Mouse (Mus musculus) urinary bladder, postnatal 25 days (tissue): ENCODE measurements around the gene Cd300lf.
A peak's percentile ranks its signal among the peaks of the same experiment; 100 is the strongest.

Experiments used
- DNase-seq: peaks from one replicate; pipeline ENCODE4 v3.0.0; 2022; ENCODE audit warnings: low spot score

Cd300lf gene

DNA sequence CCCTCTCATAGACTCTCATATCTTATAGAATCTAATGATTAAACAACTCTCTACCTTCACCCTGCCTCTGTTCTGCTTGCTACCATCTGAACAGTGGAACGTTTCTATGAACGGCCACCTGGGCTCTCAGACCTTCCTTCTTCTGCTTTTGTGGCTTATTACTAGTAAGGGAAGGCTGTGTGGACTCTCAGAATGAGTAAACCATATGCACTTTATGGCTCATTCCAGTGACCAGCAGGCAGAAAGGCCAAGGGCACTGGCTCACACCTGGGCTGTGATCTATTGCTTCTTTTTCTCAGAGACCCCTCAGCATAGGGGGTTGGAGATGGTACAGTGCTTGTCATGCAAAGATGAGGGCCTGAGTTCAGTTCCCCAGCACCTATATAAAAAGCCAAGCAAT lies 27.2 kb downstream of the Cd300lf start:
- no peak for DNase-seq

DNA sequence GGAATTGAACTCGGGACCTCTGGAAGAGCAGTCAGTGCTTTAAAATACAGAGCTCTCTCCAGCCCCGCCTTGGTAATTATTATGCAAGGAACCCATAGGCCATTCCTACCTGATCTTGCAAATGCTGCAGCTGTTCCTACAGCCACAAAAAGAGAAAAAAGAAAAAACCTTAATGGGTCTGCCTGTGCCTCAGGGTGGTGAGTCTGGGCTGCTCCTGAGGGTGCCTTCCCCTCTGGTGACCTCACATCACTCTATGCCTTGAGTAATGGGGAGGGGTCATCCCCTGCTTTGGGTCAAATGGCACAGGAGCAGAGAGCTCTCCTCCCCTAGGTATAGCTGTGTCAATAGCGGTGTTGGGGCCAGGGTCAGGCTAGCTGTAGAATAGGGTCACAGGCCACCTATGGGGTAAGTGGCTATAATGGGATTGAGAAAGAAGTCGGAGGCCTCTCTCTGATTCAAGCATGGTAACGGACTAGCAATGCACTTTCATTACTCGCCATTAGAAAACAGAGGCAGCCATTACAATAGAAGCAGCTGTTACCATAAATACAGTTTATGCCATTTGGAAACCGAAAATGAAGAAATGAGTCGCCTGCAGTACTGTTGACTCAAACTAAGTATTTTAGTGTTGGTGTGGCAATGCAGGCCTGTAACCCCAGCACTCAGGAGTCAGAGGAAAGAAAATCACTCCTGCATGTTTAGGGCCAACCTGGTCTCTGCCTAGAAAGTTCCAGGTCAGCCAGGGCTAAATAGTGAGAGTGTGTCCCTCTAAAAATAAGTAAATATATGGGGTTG lies 28.8 kb downstream of the Cd300lf start:
- no peak for DNase-seq

DNA sequence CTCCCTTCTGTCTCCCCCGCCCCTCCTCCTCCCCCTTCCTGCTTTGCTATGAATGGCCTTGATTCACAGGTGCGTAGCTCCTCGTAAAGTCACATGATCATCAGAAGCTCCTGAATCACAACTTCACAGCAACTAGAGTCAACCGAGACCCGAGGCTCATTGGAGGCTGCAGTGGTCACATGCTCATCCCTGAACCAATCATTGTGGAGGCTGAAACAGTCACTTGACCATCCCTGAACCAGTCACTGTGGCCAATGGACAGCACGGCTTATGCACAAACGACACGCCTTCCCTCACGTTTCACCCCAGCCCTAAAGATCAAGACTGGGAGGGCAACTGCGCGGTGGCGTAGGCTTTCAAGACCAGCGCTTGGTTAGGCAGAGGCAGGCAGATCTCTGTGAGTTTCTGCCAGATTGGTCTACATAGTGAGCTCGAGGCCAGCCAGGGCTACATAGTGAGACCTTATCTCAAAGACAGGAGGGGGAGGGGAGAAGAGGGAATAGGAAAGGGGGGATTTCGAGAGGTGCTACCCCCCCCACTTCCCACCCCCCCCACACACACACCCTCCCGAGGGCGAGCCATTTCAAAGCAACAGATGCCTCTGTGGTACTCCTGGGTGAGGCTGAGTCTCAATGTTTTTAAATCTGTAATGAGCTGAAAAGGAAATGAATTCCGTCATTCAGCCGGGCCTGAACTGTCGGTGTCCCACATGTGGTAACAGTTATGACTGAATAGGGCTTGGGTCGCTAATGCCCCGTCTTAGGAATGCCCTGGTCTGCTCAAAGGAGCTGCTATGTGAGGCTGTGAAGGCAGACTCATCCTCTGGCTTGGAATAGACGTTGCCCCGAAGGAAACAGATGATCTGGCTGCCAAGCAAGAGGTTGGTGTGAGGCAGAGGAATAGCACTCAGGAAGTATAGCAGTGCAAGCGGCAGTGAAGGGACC lies 30.1 kb downstream of the Cd300lf start:
- no peak for DNase-seq

DNA sequence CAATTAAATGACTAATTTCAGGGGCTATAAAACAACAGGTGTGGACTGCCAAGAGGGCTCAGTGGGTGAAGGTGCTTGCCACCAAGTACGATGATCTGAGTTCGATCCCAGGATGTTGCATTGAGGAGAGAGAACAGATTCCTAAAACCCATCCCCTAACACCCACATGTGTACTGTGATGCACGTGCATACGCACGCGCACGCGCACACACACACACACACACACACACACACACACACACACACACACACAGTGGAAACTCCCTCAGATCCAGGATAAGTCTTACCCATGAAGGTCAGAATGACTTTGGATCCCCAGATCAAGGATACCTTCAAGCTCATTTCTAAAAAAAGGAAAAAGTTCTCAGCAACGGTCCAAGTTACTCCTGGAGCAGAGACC lies 31.7 kb downstream of the Cd300lf start:
- DNase-seq: no peak

DNA sequence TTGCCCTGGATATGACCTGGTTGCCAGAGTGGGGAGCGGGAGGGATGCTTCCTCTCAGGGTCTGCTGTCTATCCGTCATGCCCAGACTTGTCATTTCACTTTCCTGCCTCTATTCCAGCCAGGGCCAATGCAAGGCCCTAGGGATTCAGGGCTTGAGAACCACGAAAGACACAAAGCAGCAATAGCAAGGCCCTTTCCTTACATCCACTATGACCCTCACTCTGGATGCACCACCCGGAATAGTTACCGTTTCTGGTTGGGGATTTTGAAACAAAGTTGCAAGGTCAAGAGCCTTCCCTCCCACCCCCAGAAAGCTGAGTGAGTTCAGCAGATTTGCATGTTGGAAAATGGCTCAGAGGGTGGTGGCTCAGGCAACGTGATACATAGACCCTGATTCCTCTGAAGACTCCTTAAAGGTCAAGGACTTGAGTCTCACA lies 32.2 kb downstream of the Cd300lf start:
- no peak for DNase-seq

DNA sequence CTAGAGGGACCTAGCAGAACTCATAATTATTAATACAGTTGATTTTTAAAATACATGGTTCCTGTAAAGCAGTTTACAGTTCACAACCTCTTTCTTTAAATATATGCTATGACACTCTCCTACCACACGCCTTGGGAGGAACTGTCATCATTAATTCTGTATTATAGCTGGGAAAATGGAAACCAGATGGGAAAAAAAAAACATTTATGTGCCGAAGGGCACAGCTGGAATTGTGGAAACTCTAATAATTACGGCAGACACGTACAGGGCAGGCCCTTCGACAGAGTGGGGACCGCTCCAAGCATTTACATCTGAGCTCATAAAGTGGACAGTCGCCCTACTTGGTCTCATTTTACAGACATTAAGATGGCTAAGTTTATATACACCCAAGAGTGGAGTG lies 33.1 kb downstream of the Cd300lf start:
- DNase-seq: no peak

DNA sequence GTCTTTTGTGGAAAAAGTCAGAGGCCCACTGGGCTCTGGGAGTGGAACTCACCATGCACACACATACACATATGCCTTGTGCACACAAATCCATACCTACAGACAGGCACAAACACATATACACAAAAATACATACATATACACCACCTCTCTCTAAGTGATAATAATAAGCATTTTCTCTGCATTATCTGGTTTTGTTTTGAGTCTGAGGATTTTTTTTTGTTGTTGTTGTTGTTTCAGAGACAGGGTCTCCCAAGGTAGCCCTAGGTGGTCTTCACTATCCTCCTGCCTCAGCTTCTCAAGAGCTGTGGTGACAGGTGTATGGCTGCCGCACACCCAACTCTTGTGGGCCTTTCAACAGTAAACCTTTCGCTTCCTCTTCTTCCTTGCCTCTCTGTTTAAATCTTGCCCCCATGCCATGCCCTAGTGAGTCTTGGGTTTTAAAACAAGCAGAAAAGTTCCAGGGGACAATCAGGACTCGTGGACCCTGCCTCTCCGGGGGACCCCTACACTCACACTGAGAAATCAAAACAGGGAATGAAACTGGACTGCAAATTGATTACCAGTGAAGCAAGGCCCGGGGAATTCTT lies 33.7 kb downstream of the Cd300lf start:
- DNase-seq: no peak

DNA sequence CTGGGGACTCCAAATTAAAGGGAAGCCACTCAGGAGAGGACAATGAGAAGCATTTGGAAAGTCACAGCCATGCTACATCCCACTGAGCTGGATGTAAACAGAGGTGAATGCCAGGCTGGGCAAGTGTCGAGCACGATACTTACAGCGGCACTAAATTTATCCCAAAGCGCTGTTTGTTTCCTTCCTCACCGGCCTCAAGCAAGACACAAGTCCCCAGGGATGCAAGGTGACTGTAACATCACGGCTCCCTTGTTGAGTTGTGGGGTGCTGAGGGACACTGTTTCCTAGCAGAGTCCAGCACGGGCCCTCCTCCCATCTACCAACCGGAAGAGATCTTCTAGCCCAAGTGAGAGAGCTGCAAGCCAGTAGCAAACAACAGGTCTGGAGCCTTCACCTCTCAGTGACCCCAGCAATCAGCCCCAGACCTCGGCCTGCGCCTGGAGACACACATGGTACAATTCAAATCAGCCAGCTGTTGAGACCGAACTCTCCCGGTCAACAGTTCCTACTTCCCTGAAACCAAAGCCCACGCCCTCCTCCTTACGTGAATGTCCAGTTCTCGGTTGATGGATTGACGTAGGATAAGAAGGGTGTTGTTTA lies 34.5 kb downstream of the Cd300lf start:
- no peak for DNase-seq

DNA sequence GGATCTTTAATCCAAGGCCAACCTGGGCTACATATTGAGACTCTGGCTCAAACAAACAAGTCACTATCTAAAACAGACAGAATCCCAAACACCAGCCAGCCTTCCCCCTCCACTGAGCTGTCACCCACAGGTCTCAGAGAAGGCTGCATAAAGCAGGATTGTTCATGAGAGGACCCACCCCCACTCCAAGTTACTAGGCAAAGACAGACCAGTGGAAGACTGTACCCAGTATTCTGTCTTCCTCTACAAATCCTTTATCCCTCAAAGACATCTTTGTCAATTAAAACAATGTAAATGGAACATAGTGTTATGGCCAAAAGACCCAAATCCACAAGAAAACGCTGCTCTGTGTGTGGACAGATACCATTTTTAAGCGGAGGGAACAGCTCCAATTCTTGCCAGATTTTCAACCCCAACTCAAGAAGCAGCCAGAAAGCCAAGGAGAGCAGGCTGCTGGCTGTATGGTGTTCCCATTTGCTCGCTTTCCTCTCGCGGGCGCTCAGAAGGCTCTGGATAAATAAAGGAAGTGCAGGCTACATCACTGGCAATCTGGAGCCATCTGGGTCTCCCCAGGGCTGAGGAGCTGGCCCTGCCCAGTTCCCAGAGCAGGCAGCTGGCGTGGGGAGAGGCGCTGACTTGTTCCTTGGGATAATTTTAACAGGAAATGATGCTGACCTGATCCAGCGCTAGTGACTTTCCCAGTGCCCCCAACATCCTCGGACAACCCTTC lies 35.4 kb downstream of the Cd300lf start:
- no peak for DNase-seq

DNA sequence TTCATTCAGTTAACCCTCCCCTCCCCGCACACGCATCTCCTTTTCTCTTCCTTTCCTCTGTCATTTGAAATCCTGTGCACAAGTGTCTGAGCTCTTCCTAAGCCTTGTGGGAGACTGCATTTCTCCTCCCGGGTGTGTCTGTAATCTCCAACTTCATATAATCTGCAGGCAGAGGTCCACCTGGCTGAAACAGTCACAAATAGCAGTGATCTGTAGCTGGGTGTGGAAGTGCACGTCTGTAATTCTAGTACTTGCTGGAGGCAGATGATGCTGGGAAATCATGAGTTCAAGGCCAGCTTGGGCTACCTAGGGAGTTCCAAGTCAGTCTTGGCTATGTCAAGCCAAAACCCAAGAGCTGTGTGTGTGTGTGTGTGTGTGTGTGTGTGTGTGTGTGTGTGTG lies 41.7 kb downstream of the Cd300lf start:
- DNase-seq: no peak

DNA sequence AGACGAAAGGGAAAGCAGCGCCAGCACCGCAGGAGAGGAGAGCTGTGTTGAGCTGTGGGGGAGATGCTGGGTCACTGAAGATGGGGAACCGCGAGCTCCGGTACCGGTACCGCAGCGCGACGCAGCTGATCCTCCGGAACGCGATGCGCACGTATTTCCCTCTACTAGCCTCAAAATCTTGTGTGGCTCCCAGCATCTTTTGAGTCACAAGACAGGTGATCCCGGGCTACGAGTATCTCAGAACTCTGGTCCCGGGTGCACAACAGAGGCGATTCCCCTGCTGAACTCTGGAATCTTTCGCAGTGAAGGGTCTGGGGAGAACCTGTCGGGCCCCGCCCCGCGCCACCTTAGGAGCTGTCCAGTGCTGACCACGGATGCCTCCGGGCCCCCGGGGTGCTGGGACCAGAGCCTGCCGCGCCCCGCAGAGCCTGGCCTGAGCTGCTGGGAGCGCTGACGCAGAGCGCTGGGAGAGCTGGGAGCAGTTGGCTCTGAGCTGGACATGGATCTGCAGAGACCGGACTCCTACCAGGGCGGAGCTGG lies 42.4 kb downstream of the Cd300lf start, which contains the start of gene Rab37:
Gene Rab37 (plus strand): TSS at position 70 of the 540 bp plus-strand sequence.
- no peak for DNase-seq

DNA sequence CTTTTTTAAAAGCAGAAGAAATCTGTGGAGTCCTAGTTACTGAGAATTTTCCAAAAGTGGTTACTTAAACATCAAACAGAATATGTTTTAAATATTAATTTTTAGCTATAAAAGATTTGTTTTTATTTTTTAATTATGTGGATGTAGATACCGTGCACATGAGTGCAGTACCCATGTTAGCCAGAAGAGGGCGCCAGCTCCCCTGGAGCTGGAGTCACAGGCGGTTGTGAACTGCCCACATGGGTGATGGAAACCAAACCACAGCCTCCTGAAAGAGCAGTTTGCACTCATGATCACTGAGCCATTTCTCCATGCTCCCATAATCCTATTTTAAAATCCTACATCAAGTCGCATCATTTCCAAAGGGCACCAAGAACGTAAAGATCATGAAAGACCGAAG lies 43.9 kb downstream of the Cd300lf start:
- no peak for DNase-seq

DNA sequence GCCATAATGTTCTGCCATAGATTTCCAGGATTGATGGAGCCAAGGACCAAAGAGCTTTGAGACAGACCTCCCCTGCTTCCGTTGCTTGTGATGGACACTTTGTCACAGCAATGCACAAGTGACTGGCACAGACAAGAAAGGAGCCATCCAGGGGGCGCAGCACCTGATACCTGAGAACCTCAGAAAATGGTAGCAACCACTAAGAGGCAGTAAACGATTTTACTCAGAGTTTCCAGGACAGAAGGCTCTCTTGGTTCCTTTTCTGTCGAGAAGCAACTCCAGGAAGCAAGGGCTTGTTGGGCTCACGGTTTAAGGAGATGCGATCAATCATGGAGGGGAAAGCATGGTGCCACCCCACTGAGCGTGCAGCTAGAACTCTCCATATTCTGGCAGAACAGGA lies 47.6 kb downstream of the Cd300lf start:
- no peak for DNase-seq

DNA sequence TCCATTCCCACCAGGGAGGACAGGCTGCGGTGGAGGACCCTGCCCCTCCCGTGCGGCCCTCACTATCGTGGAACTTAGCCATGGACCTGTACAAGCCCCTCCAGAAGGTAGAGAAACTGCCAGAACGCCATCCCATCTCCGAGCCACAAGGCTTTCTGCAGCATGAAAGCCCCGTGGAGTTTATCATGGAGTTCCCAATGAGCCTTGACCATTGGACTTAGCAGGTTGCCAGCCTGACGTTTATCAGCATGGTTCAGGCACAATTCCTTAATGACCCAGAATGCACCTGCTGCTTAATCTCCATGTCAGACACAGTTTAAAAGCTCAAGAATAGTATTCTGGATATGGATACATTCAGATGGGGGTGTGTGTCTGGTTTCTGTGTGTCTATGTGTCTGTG lies 48.7 kb downstream of the Cd300lf start:
- no peak for DNase-seq

DNA sequence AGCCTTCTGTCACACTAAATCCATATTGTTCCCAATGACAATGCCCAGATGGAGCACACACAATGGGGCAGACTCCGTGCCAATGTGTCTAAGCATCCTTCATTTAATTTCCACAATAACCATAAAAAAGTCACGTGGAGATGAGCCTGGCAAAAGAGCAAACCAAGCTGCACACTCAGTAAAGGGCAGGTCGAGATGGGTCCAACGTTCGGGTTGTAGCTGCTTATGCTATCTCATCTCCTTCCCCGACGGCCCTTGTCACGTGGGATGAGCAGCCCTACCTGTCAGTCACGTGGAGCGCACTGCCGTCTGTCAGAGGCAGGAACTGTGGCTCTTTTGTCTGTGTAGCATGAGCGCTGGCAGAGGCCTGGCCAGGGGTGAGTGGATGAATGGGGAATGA lies 49.2 kb downstream of the Cd300lf start:
- no peak for DNase-seq

DNA sequence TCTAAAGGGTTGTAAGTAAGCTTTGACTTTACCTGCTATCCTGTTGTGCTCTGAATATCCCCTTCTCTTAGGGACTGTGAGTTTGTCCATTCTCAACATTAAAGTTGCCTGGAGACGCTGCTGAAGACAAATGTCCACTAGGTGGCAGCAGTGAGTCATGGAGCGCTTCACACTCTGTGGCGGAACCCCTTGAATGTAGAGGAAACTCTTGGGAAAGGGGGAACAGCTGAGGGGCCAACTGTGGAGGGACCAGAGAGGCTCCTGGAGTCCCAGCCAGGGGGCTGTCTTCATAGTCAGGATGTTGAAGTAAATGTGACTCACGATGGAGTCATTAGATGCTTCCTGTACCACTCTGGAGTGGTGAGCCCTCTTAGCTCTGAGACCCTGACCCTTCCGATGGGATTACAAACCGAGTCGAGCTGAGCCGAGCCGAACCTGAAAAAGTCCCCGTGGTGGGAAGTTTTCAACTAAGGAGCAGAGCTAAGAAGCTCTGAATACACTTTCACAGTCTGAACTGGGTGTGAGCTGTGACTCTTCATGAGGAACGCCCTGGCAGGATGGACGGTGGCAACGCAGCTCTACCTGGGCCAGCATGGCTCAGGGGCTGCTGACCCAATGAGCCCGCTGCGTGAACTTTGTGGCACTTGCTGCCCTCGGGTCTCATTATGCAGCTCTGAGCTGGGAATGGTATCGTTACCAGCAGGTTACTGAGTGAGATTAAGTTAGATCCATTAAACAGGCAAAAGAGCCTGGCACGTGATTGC lies 50.2 kb downstream of the Cd300lf start:
- DNase-seq: peak; percentile 75

DNA sequence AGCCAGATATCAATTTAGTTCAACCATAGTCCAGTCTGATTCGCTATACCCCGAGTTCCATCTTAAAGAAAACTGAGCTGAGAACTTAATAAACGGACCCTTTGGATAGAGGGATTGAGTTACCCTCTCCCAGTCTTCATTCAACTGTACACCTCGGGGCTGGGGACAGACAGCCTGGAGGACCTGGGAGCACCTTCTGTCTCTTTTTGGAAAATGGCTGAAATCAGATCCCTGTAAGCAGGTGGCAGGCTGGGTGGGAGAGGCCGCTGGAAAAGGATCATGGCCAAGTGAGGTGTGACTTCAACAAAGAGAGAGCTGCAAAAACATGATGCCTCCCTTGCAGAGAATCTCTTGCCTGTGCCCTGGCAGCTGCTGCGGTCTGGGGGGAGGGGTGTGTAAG lies 51.6 kb downstream of the Cd300lf start:
- DNase-seq: no peak

DNA sequence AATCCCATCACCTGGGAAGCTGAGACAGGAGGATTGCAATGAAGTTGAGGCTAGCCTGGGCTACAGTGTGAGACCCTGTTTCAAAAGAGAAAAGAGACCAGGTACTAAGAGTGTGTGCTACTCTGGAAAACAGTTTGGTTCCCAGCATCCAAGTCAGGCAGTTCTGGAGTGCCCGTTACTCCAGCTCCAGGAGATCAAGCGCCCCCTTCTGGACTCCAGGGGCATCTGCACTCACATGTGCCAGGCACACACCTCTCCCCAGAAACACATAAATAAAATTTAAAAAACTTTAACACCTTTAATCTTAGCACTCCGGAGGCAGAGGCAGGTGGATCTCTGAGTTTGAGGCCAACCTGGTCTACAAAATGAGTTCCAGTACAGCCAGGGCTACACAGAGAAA lies 52.4 kb downstream of the Cd300lf start:
- DNase-seq: no peak

DNA sequence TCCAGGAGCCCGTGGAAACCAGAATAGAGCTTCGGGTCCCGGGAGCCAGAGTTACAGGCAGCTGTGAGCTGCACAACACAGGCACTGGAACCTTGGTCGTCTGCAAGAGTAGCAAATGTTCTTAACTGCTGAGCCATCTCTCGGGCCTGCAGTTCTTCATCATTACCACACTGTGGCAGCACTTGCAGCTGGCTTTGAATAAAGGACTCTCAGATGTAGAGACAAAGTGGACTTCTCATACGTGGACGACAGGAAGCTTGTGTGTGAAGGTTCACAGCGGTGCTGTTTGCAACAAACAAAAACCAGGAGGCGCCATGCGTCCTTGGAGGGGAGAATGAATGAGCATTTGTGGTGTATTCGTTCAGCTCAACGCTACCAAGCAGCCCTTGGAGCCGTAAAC lies 52.9 kb downstream of the Cd300lf start:
- DNase-seq: peak; percentile 14

DNA sequence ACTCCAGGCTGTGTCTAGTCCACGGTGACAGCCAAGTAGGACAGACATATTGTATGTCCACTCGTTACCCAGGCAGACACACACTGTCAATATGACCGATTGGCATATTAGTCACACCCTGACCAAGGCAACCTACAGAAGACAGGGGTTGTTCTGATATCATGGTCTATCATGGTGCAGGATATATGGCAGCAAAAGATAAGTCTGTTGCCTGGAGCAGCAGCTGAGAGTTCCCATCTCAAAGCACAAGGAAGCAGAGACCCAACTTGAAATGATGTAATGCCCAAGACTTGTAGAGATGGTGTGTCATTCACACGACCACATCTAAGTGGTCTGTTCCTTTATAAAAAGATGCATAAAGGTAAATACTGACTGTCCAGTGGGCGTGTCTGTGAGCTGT lies 55.1 kb downstream of the Cd300lf start:
- no peak for DNase-seq

DNA sequence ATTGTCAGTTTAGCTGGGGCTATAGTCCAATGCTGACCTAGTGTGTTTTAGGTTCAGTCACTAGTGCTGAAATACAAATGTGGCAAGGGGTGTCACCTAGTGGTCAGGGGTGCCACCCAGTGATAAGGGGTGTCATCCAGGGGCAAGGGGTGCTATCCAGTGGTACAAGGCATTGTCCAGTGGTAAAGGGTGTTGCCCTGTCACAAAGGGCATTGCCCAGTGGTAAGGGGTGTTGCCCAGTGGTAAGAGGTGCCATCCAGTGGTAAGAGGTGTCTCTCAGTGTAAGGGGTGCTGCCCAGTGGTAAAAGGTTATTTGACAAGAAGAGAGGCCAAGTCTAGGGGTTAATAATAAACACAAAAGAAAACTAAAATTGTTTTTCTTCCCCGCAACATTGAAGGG lies 56.4 kb downstream of the Cd300lf start:
- DNase-seq: no peak
